Comparison of ENCODE assay signal across 23 mouse cellular contexts in genomic region chr15:22030215-22030614, GRCm38 (mm10).
"Had no signal": no experiment of that assay in that cellular context is flagged by ENCODE, and none has a peak within 500 bp of the region (broad histone marks: within the 10 kb centered on the region; RNA-seq: fewer than 3 reads in every experiment).

No protein-coding gene starts in this region.

- ATAC-seq: hindbrain, postnatal 0 days; intestine, embryonic 16.5 days had no signal

- H3K27me3 ChIP-seq: heart, embryonic 13.5 days; heart, embryonic 15.5 days; hindbrain, embryonic 15.5 days; limb, embryonic 12.5 days had no signal

- H3K9ac ChIP-seq: heart, embryonic 13.5 days; heart, embryonic 15.5 days; hindbrain, embryonic 15.5 days; limb, embryonic 12.5 days had no signal

- H3K4me2 ChIP-seq: heart, embryonic 11.5 days; heart, embryonic 13.5 days; heart, embryonic 15.5 days; hindbrain, embryonic 15.5 days; limb, embryonic 12.5 days; liver, embryonic 11.5 days had no signal

- H3K4me3 ChIP-seq: heart, adult 2 months; heart, embryonic 13.5 days; heart, embryonic 15.5 days; hindbrain, embryonic 15.5 days; layer of hippocampus, adult 2 months; left cerebral cortex, adult 2 months; limb, embryonic 10.5 days; limb, embryonic 12.5 days had no signal

- H3K4me1 ChIP-seq: heart, embryonic 13.5 days; heart, embryonic 15.5 days; hindbrain, embryonic 15.5 days; limb, embryonic 10.5 days; limb, embryonic 12.5 days had no signal

- H3K9me3 ChIP-seq: heart, embryonic 13.5 days; heart, embryonic 15.5 days; hindbrain, embryonic 15.5 days; limb, embryonic 10.5 days; limb, embryonic 12.5 days had no signal

- DNase-seq: gastrocnemius, postnatal 14 days; gastrocnemius, postnatal 36 days; heart, adult 11 months; heart, adult 2 months; heart, postnatal 14 days; heart, postnatal 36 days; kidney, adult 11 months; kidney, adult 8-10 months; kidney, postnatal 10 days; kidney, postnatal 25 days; kidney, postnatal 4 days; liver had no signal

- H3K27ac ChIP-seq: heart, adult 2 months; heart, embryonic 13.5 days; heart, embryonic 15.5 days; hindbrain, embryonic 15.5 days; hindbrain, postnatal 0 days; layer of hippocampus, adult 2 months; left cerebral cortex, adult 2 months; limb, embryonic 10.5 days; limb, embryonic 12.5 days had no signal

- H3K36me3 ChIP-seq: heart, embryonic 13.5 days; heart, embryonic 15.5 days; hindbrain, embryonic 15.5 days; limb, embryonic 10.5 days; limb, embryonic 12.5 days had no signal
